Mouse (Mus musculus) hindbrain, embryonic 16.5 days (tissue): ENCODE results near the gene Pjvk. TPM values are rescaled to one million over a fixed set of nuclear protein-coding genes. Genes with fewer than 3 reads are reported as not detected.
A peak's percentile ranks its signal among the peaks of the same experiment; 100 is the strongest.

Experiments
- ATAC-seq: fragments of 200-750 bp; cut with Nextera tagmentation; 2 replicates; pipeline ENCODE4 v1.8.0; 2017; ENCODE audit warnings: moderate TSS enrichment, moderate library complexity
- H3K27ac ChIP-seq: fragments of 300-500 bp; sonication (generic); 2 replicates; pipeline ENCODE4 v1.5.1; 2014; ENCODE audit warnings: low read depth, mild to moderate bottlenecking, control low read depth, low read length, moderate library complexity
- H3K27me3 ChIP-seq: fragments of 300-500 bp; sonication (generic); replicated peaks from 2 replicates; pipeline ENCODE4 v1.6.1; 2014; ENCODE audit warnings: low read length; ENCODE audit not compliant: control insufficient read depth, insufficient read depth
- H3K36me3 ChIP-seq: fragments of 300-500 bp; sonication (generic); 2 replicates; pipeline ENCODE4 v1.6.1; 2014; ENCODE audit warnings: mild to moderate bottlenecking, low read length, moderate library complexity, mixed read lengths; ENCODE audit not compliant: control insufficient read depth, insufficient read depth
- H3K4me1 ChIP-seq: fragments of 300-500 bp; sonication (generic); 2 replicates; pipeline ENCODE4 v1.6.1; 2014; ENCODE audit warnings: low read depth, low read length; ENCODE audit not compliant: control insufficient read depth, insufficient read depth
- H3K4me2 ChIP-seq: fragments of 300-500 bp; sonication (generic); 2 replicates; pipeline ENCODE4 v1.6.1; 2014; ENCODE audit warnings: mild to moderate bottlenecking, low read length, control low read depth, moderate library complexity
- H3K4me3 ChIP-seq: fragments of 300-500 bp; sonication (generic); 2 replicates; pipeline ENCODE4 v1.5.1; 2014; ENCODE audit warnings: mild to moderate bottlenecking, low read length, control low read depth, moderate library complexity
- H3K9ac ChIP-seq: fragments of 300-500 bp; sonication (generic); 2 replicates; pipeline ENCODE4 v1.6.1; 2014; ENCODE audit warnings: low read depth, mild to moderate bottlenecking, control low read depth, low read length, moderate library complexity
- H3K9me3 ChIP-seq: fragments of 300-500 bp; sonication (generic); 2 replicates; pipeline ENCODE4 v1.6.1; 2014; ENCODE audit warnings: mild to moderate bottlenecking, low read length, moderate library complexity; ENCODE audit not compliant: control insufficient read depth
- WGBS: fragments of 180-500 bp; shearing (Covaris S2); extraction: QIAGEN DNeasy Blood & Tissue Kit; methylation state at CpG from one replicate; pipeline ENCODE4 v1.1.7; 2014; 5-methylcytosine and 5-hydroxymethylcytosine counted together
- polyA plus RNA-seq: library from polyadenylated mRNA; unstranded; fragments of >200 nt; fragmentation: Nextera tagmentation; extraction: Ambion mirVana; gene quantifications from 2 replicates; pipeline ENCODE4 v1.2.1, GENCODE M21; 2015

Gene Pjvk
- polyA plus RNA-seq, 1 experiment from 2014 or later, result 0.83 TPM

GRCm38 (mm10) chr2:76674725-76675427, 26.6 kb downstream of the Pjvk start, which contains the start of gene Plekha3:
Gene Plekha3 (plus strand): TSS chr2:76675281.
- H3K4me1 ChIP-seq, result peaks cover 28% of the 10 kb centered on the region
- H3K9me3 ChIP-seq, result no peaks in the 10 kb centered on the region
- peak; percentile 81 for ATAC-seq
- WGBS, result 4% methylated on average over 42 of the region's 52 CpGs
- H3K4me2 ChIP-seq, result peak within 1 kb of the TSS; percentile 68
- peak within 1 kb of the TSS; percentile 84 for H3K27ac ChIP-seq
- H3K9ac ChIP-seq, result peak within 1 kb of the TSS; percentile 88
- no peaks in the 10 kb centered on the region for H3K27me3 ChIP-seq
- peak within 1 kb of the TSS; percentile 92 for H3K4me3 ChIP-seq
- H3K36me3 ChIP-seq, result no peaks in the 10 kb centered on the region

- H3K27me3 ChIP-seq, result no peaks in the 10 kb centered on the region
- peaks cover 28% of the 10 kb centered on the region for H3K4me1 ChIP-seq
- peak; percentile 64 for ATAC-seq
Measured at GRCm38 (mm10) chr2:76675451-76675850, 27.2 kb downstream of the Pjvk start.

GRCm38 (mm10) chr2:76675949-76676348, 27.7 kb downstream of the Pjvk start:
- Histone ChIP-seq H3K36me3 (no peaks in the 10 kb centered on the region), H3K27me3 (no peaks in the 10 kb centered on the region), H3K9me3 (no peaks in the 10 kb centered on the region), H3K27ac (no peak overlapping the region), H3K4me1 (peaks cover 28% of the 10 kb centered on the region), H3K9ac (peak overlapping the region; percentile 88), H3K4me3 (peak overlapping the region; percentile 92), H3K4me2 (peak overlapping the region; percentile 68)
- WGBS, result 7% methylated on average over 4 of the region's 4 CpGs
- no peak for ATAC-seq

More at GRCm38 (mm10) chr2:76675451-76675850, 27.2 kb downstream of the Pjvk start:
- Histone ChIP-seq H3K4me3 (peak overlapping the region; percentile 92), H3K4me2 (peak overlapping the region; percentile 68), H3K9me3 (no peaks in the 10 kb centered on the region), H3K9ac (peak overlapping the region; percentile 88), H3K36me3 (no peaks in the 10 kb centered on the region), H3K27ac (peak overlapping the region; percentile 84)
- WGBS, result 1% methylated on average over 12 of the region's 44 CpGs

- no peak for ATAC-seq
- Histone ChIP-seq H3K27me3 (no peaks in the 10 kb centered on the region), H3K9ac (peak overlapping the region; percentile 88; the same call in 1 of the 2 replicates), H3K36me3 (no peaks in the 10 kb centered on the region), H3K4me2 (peak overlapping the region; percentile 68), H3K9me3 (no peaks in the 10 kb centered on the region), H3K4me3 (peak overlapping the region; percentile 92), H3K27ac (no peak overlapping the region), H3K4me1 (peaks cover 26% of the 10 kb centered on the region)
- 55% methylated on average over 13 of the region's 13 CpGs for WGBS
Measured at GRCm38 (mm10) chr2:76676401-76677226, 28.3 kb downstream of the Pjvk start.

- H3K27ac ChIP-seq, result no peak overlapping the region
- no peaks in the 10 kb centered on the region for H3K9me3 ChIP-seq
- no peak overlapping the region for H3K4me3 ChIP-seq
- peaks cover 33% of the 10 kb centered on the region for H3K36me3 ChIP-seq
- no peak overlapping the region for H3K9ac ChIP-seq
- H3K4me1 ChIP-seq, result no peaks in the 10 kb centered on the region; the same call in 1 of the 2 replicates
- ATAC-seq, result no peak
- 83% methylated on average over 8 of the region's 8 CpGs for WGBS
- no peak overlapping the region for H3K4me2 ChIP-seq
- no peaks in the 10 kb centered on the region for H3K27me3 ChIP-seq
Measured at GRCm38 (mm10) chr2:76682301-76682700, 34.0 kb downstream of the Pjvk start.

- H3K9ac ChIP-seq, result no peak overlapping the region
- H3K4me2 ChIP-seq, result no peak overlapping the region
- H3K9me3 ChIP-seq, result no peaks in the 10 kb centered on the region
- H3K27ac ChIP-seq, result no peak overlapping the region
- H3K4me3 ChIP-seq, result no peak overlapping the region
- no peaks in the 10 kb centered on the region for H3K27me3 ChIP-seq
- ATAC-seq, result no peak
- H3K4me1 ChIP-seq, result no peaks in the 10 kb centered on the region
- 96% methylated on average over 3 of the region's 3 CpGs for WGBS
- H3K36me3 ChIP-seq, result peaks cover 38% of the 10 kb centered on the region
Measured at GRCm38 (mm10) chr2:76686986-76687385, 38.7 kb downstream of the Pjvk start.

GRCm38 (mm10) chr2:76687608-76688007, 39.3 kb downstream of the Pjvk start:
- Histone ChIP-seq H3K27ac (no peak overlapping the region), H3K36me3 (peaks cover 32% of the 10 kb centered on the region), H3K4me2 (no peak overlapping the region), H3K27me3 (no peaks in the 10 kb centered on the region), H3K4me3 (no peak overlapping the region), H3K9ac (no peak overlapping the region), H3K9me3 (no peaks in the 10 kb centered on the region), H3K4me1 (no peaks in the 10 kb centered on the region)
- 84% methylated on average over 3 of the region's 3 CpGs for WGBS
- ATAC-seq, result no peak

- WGBS, result 71% methylated on average over 7 of the region's 7 CpGs
- Histone ChIP-seq H3K9ac (no peak overlapping the region), H3K4me2 (no peak overlapping the region), H3K27ac (no peak overlapping the region), H3K9me3 (no peaks in the 10 kb centered on the region), H3K27me3 (no peaks in the 10 kb centered on the region), H3K36me3 (peaks cover 30% of the 10 kb centered on the region), H3K4me3 (no peak overlapping the region), H3K4me1 (no peaks in the 10 kb centered on the region)
- no peak for ATAC-seq
Measured at GRCm38 (mm10) chr2:76688162-76688561, 39.9 kb downstream of the Pjvk start.
